Mouse (Mus musculus): ENCODE results near the gene Tcp10a.
"Not testable (repeated sequence)": the region's sequence is repeated elsewhere in the genome, so short reads cannot be mapped to it uniquely, and the experiment has no call there.

The Tcp10a gene

DNA sequence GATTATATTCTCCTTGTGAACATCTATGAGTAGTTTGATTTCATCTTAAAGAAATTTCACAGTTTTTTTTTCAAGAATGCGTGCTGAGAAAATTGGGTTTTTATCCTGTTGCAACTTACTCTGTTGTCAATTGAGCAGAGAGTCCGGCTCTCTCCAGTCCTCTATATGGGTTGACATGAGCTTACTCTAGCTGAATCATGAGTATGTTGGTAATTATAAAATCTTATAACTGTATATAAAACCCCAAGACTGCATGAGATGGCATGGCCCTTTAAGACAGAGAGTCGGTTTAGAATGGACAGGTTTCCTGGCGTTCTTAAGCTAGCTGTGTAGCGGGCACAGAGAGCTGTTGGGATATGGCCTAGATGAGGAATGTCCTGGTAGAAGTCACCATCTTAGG lies at the start of gene Tcp10a:
TSS of gene Tcp10a (plus strand) at position 301 of the 400 bp plus-strand sequence.
- DNase-seq: not testable (repeated sequence)

DNA sequence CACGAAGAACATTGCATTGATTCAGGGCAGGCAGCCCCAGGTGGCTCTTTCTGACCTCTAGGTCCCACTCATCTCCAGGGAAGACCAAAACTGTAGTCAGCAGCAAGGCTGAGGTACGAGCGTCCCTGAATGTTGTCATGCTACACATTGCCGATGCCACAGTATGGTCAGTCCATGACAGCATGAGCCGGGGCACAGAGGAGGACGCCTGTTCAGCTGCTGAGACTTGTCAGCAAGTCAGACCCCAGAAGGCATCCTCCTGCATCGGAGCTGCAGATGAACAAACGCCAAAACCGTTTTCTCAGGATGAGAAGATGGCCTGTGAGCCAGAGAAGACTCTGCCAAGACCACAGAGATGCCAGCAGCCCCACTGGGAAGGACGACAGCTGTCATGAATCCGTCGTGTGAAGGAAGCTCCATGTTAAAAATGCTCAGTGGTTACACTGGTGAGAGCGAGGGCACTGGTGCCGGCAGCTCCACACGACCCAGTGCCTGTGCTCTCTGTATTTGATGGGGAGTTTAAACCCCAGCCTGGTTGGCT lies 45.7 kb upstream of the Tcp10a start:
- peak in 1 of 2 experiments; percentile 25 for DNase-seq

DNA sequence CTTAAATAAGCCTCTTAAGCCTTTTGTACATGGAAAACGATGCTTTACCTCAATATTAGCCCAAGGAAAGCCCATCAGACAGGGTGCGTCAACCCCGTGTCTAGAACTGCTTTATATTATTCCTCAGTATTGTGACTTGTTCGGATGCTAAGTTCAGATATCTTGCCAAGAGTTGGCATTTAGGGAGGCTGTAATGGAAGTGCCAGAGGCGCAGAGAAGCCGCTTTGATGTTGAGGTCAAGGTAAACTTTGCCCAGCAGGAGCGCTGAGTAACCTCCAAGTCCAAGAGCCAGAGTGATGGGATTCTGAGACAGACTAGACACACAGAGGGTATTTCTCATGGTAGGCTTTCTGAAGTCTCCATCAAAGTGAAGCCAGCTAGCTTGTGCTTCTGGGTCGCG lies 45.2 kb upstream of the Tcp10a start:
- DNase-seq: peak in 1 of 2 experiments; percentile 18

DNA sequence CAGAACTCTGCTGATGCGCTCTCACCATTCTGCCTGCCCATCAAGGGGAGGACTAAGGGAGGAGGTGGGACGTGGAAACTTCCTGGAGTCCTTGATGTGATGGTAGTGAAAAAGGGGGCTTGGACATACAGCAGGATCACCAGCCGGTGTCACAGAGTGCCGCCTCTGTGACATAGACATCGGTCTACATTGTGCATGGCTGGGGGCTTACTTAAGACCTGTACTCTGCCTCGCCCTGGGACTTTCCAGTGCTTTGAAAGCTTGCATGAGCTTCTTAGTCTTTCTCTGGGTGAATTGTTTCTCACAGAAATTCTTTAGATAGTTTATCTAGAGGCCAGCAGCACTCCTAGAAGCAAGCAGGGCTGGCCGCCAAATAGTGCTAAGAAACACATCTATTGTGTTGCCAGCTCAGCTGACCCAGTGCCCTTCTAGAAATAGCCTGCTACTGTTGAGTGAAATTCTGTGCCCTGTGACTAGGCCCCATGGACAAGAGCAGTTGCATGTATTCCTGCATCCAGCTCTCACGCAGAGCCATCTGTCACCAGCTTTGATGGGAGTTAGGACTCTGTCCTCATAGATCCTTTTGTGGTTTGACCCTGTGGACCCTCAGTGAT lies 40.0 kb upstream of the Tcp10a start:
- peak; percentile 74 to 82 for DNase-seq

DNA sequence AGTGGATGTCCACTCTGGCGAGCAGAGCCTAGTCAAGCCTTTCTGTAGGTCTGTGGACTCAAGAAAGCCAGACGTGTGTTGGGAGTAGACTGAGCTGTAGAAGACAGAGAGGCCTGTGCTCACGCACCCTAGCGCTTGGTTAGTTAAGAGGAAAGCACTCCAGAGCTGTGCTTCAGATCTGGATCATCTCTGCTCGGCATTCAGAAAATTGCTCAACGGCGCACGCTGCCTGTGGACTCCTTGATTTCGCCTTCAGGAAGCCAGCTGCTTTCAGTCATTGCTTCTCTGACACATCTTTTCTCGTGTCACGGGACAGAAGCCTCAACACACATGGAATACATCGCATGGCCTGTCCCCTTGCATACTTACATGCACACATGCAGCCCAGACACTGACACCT lies 39.2 kb upstream of the Tcp10a start:
- DNase-seq: peak in 1 of 2 experiments; percentile 17

DNA sequence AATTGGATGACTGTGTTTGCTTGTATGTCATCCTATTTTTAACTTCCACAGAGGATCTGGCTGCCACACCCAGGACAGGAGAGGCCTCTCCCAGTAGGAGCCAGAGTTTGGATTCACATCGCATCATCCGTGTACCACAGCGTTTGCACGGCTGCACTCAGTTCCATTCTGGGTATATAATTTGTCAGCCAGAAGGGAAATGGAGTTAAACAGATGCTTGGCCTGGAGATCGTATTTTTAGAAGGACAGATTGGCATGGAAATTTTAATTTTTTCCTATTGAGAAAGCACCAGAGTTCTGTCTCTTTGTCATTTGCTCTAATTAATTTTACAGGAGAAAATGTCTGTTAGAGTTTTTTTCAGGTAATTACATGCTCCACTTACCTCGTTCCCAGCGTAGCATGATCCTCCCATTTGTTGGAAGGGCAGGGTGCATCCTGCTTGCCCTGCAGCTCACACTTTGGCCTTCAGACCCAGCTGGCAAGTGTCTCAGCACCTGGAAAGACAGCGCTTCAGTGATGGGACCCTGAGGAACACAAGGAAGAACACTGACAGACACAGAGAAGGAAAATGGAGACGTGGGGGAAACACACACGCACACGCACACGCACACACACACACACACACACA lies 37.9 kb upstream of the Tcp10a start:
- peak; percentile 39 to 68 for DNase-seq

DNA sequence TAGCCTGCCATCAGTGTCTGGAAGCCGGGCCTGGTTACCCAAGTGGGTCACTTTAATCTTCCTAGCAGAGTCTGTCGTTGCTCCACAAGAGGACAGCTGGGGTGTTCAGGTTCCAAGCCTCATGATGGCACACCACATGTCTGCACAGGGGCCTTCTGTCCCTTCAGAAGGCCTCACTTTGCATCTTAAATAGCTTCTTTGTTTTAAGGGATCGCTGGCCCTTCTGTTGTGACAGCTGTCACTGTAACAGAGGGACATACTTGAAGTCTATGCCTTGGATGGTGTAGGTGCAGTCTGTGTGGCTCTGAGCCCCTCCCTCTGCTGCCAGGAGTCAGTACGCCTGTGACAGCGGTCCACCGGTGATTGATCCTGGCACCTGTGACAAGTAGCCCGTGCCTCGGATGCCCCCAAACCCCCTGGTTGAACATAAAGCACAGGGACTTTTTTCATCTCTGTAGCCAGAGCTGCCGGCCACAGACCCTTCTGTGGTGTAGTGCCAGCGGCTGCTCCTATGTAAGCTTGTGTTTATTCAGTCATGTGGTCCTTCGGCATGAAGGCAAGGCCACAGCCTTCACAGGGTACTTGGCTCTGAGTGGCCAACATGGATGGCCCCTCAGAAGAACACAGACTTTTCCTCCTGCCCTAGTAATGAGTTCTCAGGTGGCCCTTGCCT lies 32.3 kb upstream of the Tcp10a start:
- no peak for DNase-seq

DNA sequence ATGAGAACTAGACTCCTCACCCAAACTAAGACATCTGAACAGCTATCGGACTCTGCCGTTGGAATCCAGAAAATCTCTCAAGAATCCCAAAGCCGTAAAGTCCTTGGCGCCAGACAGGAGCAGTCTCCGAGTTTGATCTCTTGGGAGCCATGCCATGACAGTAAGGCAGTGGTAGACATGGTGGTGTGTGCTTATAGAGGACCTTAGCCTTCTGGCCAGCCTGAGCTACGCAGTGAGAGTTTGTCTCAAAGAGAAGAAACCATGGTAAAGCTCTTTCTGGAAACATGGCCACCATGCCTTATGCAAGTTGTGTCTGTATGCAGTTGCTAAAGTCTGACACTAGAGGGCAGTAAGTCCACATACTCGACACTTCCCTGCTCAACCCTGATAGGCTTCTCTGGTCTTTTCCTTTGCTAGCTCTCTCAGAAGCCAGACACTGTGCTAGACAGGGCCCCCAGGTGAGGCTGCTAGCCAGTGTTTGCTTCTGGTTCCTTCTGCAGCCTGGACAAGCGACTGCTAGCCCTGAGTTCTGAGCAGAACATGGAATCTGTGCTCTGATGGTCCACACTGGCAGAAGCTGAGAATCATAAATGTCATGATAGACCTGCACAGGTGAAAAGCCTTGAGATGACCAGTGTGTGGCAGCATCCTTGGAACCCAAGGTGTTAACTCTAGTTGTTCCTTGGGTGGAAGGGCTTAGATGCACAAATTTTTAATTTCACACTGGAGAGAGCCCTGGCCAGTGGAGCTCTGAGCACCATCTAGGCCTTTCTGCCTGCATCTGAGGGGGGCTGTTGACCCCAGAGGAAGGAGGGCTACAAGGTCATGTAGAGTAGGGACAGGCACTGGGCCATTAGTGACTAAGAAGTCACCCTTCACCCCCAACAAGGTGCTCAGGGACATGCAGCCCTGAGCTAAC lies 17.9 kb upstream of the Tcp10a start:
- peak in 1 of 2 experiments; percentile 32 for DNase-seq

DNA sequence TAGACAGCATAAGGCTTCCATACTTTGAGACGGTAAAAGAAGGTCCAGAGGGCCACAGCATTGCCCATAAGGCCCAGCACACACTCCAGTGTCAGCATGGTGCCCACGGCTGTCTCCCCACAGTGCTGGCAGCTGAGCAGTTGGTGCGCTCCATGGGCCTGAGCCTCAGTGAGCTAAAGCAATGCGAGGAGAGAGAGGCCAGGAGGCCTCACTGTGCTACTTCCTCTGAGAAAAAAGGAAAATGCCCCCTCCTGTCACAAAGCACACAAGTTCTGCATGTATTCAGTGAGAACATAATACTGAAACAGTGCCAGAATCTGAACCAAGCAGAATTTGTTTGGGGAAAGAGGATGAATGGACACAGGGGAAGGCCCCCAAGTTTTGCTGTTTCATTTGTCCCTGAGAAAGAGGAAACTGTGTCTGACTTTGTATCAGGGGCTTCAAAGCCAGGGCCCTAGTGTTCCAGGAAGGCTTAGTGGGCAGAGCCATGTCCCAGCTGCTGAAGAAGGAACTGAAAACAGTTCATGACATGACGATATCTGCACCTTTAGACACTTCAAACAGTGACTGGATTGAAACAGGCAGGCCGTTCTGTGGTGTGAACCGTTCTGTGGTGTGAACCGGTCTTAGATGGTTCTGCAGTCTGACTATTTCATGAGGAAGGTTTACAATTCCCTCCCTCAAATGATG lies 8.6 kb upstream of the Tcp10a start:
- DNase-seq: not testable (repeated sequence)

DNA sequence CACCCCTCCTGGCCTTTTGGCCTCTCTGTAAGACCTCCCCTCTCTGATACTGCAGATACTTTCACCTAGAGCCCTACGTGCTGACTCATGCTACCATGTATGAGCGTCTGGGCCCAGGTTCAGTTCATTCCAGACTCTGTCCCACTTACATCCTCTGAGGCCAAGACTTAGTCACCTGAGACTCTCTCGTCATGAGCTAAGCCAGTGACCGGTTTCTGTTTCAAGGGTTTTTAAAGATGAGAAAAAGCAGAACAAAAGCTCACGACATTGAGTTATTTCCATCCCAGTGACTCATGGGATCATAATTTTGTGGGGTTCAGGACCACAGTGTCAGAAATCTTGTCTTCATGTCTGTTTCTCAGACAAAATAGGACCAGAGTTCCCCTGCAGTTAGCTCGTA lies 4.7 kb upstream of the Tcp10a start:
- not testable (repeated sequence) for DNase-seq

DNA sequence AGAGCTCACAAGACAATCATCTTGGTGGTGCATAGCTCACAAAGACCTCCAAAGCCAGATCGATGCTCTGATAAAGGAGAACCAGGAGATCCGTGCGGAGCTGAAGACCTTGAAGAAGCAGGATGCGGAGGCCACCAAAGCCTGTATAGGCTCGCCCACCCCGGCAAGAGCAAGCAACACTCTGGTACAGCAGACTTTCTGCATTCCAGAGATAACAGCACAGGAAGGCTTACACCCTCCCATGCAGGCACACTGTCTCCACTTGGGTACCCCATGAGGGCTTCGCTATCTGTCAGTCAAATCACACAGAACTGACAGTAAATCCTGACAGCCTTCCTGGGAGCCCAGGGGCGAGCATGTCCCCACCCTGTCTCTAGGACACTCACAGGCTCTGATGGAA lies 2.0 kb downstream of the Tcp10a start:
- not testable (repeated sequence) for DNase-seq

DNA sequence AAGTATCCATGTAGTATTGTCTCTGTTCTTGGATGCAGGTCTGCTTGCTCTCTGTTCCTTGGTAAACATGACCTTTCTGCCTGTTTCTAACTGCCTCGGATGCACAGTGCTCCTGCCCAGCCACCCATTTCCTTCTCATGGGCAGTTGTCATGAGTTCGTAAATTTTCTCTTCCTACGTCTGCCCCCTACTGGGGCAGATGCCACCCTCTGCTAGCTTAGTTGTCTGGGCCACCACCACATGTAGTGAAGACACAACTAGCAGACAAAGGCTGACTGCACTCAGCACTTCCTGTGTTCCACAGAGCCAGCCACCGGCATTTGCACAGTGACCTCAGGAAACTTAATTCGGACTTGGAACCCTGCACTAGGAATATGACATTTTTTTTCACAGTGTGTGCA lies 8.3 kb downstream of the Tcp10a start:
- not testable (repeated sequence) for DNase-seq

DNA sequence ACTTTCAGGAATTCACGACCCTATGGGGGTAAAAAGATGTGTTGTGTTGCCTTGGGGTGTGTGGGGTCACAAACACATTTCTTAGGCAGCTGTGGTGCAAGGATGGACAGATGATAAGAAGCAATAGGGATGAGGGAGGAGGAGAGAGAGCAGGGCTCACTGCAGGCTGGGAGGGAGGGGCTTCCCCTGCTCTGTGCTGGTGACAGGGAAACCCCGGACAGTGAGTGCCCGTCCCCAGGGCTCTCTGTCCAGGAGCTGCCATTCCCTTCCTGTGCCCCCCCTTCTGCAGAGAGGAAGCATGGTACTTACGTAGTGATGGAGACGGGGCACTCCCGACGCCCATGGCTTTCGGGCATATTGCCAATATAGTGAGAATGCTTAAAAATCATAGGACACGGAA lies 12.9 kb downstream of the Tcp10a start:
- DNase-seq: not testable (repeated sequence)

DNA sequence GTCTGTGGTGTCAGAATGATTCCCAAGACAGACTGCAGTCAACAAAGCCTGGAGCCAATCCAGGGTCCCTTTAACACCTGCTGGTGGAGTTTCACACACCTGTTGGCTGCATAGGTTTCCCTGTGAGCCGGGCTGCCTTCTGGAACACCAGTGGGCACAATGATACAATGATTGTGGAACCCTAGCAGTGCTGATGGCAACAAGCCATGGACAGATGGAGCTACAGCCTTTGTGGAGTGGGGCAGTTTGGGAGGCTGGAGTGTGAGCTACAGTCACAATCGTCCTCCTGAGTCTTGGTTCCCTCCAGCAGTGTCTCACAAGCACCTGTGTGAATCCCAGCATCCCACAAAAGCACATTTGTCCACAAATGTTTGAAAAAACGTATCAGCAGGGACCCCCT lies 24.3 kb downstream of the Tcp10a start:
- not testable (repeated sequence) for DNase-seq

DNA sequence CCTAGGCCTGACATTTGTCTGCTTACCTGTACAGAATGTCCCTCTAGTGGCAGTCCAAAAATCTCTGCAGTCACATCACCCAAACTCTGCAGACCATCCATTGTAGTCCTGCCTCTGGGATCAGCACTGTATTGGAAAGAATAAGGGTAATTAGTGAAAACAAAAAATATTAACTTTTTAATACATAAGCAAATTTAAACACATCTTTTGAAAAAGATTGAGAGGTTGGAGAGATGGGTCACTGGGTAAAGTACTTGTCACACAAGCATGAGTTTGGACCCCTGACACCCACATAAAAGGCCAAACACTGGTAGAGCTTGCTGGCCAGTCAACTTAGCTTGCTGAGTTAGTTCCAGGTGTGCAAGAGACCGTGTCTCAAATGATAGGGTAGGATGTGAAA lies 28.1 kb downstream of the Tcp10a start, which contains the start of gene Ttll2:
TSS of gene Ttll2 (minus strand) at position 101 of the 400 bp plus-strand sequence.
- not testable (repeated sequence) for DNase-seq

DNA sequence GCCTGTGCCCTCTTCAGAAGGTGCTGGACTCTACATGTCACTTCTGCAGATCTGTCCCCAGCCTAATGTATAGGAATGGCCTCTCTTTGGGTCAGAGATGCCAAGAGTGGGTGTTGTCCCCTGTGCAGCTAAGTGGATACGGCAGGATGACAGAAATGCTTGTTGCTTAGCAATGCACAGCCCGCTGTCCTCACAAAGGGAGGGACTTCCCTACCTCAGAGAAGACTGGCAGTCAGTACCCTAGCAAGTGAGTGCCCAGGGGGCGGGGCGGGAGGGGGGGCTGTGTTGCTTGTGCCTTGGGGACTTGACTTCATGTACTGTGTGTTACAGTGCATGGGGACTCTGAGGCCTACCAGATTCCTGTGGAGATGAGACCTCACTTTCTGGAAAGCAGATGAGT lies 35.4 kb downstream of the Tcp10a start:
- not testable (repeated sequence) for DNase-seq

DNA sequence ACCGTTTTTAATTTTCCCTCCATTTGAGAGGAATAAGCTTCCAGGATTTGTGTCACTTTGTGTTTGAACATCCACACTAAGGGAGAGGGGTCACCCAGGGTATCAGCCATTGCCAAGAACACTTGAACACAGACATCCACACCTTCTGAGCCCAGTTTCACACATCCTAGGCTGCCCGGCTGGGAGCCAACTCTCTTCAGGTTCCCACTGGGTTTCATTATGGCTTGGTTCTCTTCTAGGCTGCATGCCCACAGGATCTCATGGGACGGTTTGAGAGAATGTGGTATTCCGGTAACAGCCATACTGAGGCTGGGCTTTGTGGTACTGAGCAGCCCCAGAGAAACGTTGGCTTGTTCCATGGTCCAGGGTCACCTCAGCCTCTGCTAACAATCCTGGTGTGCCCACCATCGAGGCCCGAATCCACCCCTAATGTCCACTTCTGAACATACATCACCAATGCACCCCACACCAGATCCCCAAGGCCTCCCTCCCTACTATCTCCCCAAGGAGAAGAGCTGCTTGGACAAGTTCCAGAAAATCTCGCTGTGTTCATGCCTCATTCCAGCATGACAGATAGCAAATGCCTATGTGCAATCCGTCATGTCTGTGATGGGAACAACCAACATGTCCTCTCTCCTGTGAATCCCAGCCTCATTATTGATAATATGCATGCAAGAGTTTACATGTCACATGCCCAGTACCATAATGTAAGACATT lies 36.5 kb downstream of the Tcp10a start:
- not testable (repeated sequence) for DNase-seq

DNA sequence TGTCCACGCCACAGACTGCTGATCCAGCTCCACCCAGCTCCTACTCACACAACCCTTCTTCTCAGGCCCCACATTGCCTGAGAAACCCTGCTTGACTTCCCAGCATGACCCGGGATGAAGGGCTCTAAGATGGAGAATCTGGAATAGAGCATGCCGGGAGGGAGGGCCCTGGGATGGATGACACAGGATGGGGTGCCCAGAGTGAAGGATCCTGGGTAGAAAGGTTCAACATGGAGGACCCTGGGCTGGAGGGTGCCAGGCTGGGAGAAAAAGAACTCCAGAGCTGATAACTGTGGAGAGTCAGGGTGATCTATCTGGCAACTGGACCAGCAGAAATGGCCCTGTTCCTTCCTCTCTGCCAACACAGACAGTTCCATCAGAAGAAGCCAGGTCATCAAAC lies 41.2 kb downstream of the Tcp10a start:
- not testable (repeated sequence) for DNase-seq

DNA sequence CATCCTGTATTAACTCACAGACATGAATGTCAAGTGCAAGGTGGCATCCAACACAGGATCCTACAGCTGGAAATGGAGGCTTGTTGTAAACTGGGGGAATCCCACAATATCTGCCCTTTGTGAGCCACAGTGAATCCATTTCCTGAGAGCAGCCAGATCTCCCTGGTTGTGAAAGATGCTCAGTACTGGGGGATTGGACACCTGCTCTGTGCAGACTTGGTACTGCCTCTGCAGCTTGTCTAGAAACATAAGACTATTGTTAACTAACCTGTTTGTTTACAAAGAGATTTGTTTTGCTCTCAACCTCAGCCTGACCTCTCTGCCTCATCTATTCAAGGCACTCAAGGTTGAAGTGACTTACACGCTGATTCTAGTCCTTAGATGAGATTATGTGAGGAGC lies 41.8 kb downstream of the Tcp10a start:
- not testable (repeated sequence) for DNase-seq

DNA sequence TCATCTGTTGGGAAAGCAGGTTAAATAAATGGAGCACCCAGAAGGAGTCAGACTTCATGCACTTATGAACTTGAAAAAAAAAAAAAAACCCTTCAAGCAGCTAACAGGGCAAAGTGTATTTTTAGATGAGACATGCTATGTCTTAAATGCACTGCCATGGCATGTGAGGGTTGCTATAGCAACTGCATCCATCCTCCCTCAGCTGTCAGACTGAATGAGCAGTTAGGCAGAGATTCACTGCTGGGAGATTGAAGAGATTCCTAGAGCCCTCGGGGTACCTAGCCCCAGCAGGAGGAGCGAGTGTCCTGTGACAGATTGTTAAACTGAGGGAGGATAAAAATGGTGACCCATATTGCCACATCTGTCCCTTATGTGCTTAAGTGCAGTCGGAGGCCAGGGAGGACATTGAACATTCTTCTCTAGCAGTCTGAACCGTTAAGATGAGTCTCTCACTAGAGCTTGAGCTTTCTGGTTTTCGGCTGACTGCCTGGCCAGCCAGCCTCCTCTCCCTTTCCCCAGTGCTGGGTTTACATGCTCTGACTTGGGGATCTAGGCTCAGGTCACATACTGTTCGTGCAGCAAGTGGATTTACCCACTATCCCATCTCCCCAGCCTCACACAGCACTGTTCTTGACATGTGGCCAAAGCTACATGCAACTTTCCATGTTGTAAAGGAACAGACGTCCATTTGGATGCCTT lies 42.4 kb downstream of the Tcp10a start:
- not testable (repeated sequence) for DNase-seq

DNA sequence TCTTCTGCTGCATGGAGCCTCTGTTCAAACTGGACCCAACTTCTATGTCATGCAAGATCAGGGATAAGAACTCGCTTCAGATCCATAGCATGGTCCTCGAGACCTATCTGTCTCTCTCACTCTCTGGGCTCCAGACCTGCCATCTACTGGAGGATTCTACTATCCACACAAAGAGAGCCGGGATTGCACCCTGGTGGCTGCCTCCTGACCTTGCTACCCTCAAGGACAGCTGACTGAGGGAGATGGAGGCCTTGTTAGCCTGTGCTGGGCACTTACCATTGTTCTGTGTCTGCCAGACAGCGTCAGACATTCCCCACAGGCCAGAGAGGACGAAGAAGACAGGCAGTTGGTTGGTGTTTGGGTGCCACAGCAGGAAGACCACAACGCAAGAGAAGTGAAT lies 45.0 kb downstream of the Tcp10a start:
- not testable (repeated sequence) for DNase-seq

Data from kidney, postnatal 25 days (tissue).